Mouse (Mus musculus): Measurements from ENCODE around the gene Clspn. TPM values are rescaled to one million over a fixed set of nuclear protein-coding genes. Genes with fewer than 3 reads are reported as not detected.
A peak's percentile ranks its signal among the peaks of the same experiment; 100 is the strongest.

Clspn gene
- polyA plus RNA-seq, 2 experiments: 25.4 to 38.5 TPM

GRCm38 (mm10) chr4:126627021-126627681, 70.4 kb downstream of the Clspn start:
- WGBS (ENCODE audit: insufficient replicate concordance): 5% methylated on average over 23 of the region's 23 CpGs
- DNase-seq (ENCODE audit: low read depth in 3 of 3, low spot score in 3 of 3): no peak
- H3K4me3 ChIP-seq (ENCODE audit: insufficient read depth in 1 of 2, low read depth in 2 of 2, low read length in 2 of 2): peak overlapping the region in 1 of 2 experiments; percentile 30; a peak in 1 of 4 replicates

GRCm38 (mm10) chr4:126631922-126632321, 75.2 kb downstream of the Clspn start:
- no peak for ATAC-seq (ENCODE audit: insufficient read depth)
- no peak for TF ChIP-seq CTCF (IDR thresholded peaks at IDR 0.05; ENCODE audit: low read depth)
- no peak for TF ChIP-seq EP300 (IDR thresholded peaks at IDR 0.05; ENCODE audit: low read depth)
- no peak overlapping the region for H3K4me3 ChIP-seq (ENCODE audit: insufficient read depth in 1 of 2, low read depth in 2 of 2, low read length in 2 of 2)
- no peak overlapping the region for H3K27ac ChIP-seq
- no peaks in the 10 kb centered on the region for H3K27me3 ChIP-seq (ENCODE audit: control insufficient read depth, insufficient read depth, low read length)
- no peak overlapping the region for H3K9ac ChIP-seq (replicated peaks)
- no peak overlapping the region for H3K4me2 ChIP-seq (ENCODE audit: low read depth)
- WGBS (ENCODE audit: insufficient replicate concordance): 39% methylated on average over 2 of the region's 2 CpGs
- H3K9me3 ChIP-seq (ENCODE audit: control insufficient read depth, low read length): no peaks in the 10 kb centered on the region
- H3K4me1 ChIP-seq (replicated peaks; ENCODE audit: control insufficient read depth in 2 of 2, insufficient read depth in 2 of 2, low read length in 1 of 2): no peaks in the 10 kb centered on the region
- DNase-seq (ENCODE audit: low read depth in 3 of 3, low spot score in 3 of 3): no peak
- no peaks in the 10 kb centered on the region for H3K36me3 ChIP-seq (replicated peaks; ENCODE audit: control insufficient read depth, insufficient read depth, low read depth)

More at GRCm38 (mm10) chr4:126627021-126627681, 70.4 kb downstream of the Clspn start:
- no peaks in the 10 kb centered on the region for H3K36me3 ChIP-seq (replicated peaks; ENCODE audit: control insufficient read depth, insufficient read depth, low read depth)
- no peak overlapping the region for H3K9ac ChIP-seq (replicated peaks)
- no peak overlapping the region for H3K27ac ChIP-seq
- H3K27me3 ChIP-seq (ENCODE audit: control insufficient read depth, insufficient read depth, low read length): no peaks in the 10 kb centered on the region; the same call in 1 of the 2 replicates
- peak overlapping the region; percentile 28; the same call in 1 of the 2 replicates for H3K4me2 ChIP-seq (ENCODE audit: low read depth)
- TF ChIP-seq CTCF (IDR thresholded peaks at IDR 0.05; ENCODE audit: low read depth) (peak; percentile 32), EP300 (IDR thresholded peaks at IDR 0.05; ENCODE audit: low read depth) (no peak)
- no peaks in the 10 kb centered on the region for H3K4me1 ChIP-seq (replicated peaks; ENCODE audit: control insufficient read depth in 2 of 2, insufficient read depth in 2 of 2, low read length in 1 of 2)
- no peak for ATAC-seq (ENCODE audit: insufficient read depth)
- no peaks in the 10 kb centered on the region for H3K9me3 ChIP-seq (ENCODE audit: control insufficient read depth, low read length)

DNA sequence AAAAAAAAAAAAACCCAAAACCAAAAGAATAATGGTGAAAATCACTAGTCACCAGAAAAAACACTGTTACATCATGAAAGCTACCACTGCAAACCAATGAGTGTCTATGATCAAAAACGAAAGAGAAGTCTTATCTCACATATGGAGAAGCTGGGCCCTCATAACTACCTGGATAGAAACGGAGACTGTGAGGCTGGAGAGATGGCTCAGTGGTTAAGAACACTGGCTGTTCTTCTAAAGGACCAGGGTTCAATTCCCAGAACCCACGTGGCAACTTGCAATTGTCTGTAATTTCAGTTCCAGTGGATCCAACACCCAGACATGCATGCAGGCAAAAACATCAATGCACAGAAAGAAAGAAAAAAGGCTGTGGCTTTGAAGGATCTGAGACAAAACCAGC, 75.9 kb downstream of the Clspn start:
- no peak overlapping the region for H3K4me3 ChIP-seq (ENCODE audit: insufficient read depth in 1 of 2, low read depth in 2 of 2, low read length in 2 of 2)
- 47% methylated on average over 3 of the region's 3 CpGs for WGBS (ENCODE audit: insufficient replicate concordance)
- H3K4me1 ChIP-seq (replicated peaks; ENCODE audit: control insufficient read depth in 2 of 2, insufficient read depth in 2 of 2, low read length in 1 of 2): no peaks in the 10 kb centered on the region
- DNase-seq (ENCODE audit: low read depth in 3 of 3, low spot score in 3 of 3): no peak
- H3K9me3 ChIP-seq (ENCODE audit: control insufficient read depth, low read length): no peaks in the 10 kb centered on the region
- H3K27me3 ChIP-seq (ENCODE audit: control insufficient read depth, insufficient read depth, low read length): no peaks in the 10 kb centered on the region
- no peaks in the 10 kb centered on the region for H3K36me3 ChIP-seq (replicated peaks; ENCODE audit: control insufficient read depth, insufficient read depth, low read depth)
- no peak for TF ChIP-seq EP300 (IDR thresholded peaks at IDR 0.05; ENCODE audit: low read depth)
- no peak for TF ChIP-seq CTCF (IDR thresholded peaks at IDR 0.05; ENCODE audit: low read depth)
- no peak overlapping the region for H3K27ac ChIP-seq
- ATAC-seq (ENCODE audit: insufficient read depth): no peak
- no peak overlapping the region for H3K9ac ChIP-seq (replicated peaks)
- no peak overlapping the region for H3K4me2 ChIP-seq (ENCODE audit: low read depth)

DNA sequence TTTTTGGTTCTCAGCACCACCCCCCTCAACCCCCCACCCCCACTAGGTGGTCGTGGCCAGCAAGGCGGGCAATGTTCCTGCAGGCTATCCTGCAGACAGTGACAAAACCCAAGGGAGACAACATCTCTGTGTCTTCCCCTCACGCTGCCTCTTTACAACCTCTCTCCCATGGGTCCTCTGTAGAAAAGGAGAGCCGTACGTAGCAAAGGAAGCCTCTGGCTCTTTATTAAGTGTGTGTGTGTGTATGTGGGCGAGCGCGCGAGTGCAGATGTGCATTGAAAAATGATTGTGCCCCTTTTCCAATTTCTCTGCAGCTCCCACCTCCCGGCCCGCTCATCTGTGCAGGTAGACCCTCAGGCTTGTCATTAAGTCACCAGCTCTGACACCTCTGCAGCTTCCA, 79.6 kb downstream of the Clspn start:
- H3K4me1 ChIP-seq (replicated peaks; ENCODE audit: control insufficient read depth in 2 of 2, insufficient read depth in 2 of 2, low read length in 1 of 2): no peaks in the 10 kb centered on the region
- no peak overlapping the region for H3K9ac ChIP-seq (replicated peaks)
- no peak overlapping the region for H3K27ac ChIP-seq
- H3K4me3 ChIP-seq (ENCODE audit: insufficient read depth in 1 of 2, low read depth in 2 of 2, low read length in 2 of 2): no peak overlapping the region
- H3K36me3 ChIP-seq (replicated peaks; ENCODE audit: control insufficient read depth, insufficient read depth, low read depth): no peaks in the 10 kb centered on the region
- ATAC-seq (ENCODE audit: insufficient read depth): no peak
- H3K27me3 ChIP-seq (ENCODE audit: control insufficient read depth, insufficient read depth, low read length): peaks cover 3% of the 10 kb centered on the region
- no peak overlapping the region for H3K4me2 ChIP-seq (ENCODE audit: low read depth)
- H3K9me3 ChIP-seq (ENCODE audit: control insufficient read depth, low read length): no peaks in the 10 kb centered on the region
- WGBS (ENCODE audit: insufficient replicate concordance): 32% methylated on average over 11 of the region's 11 CpGs
- DNase-seq (ENCODE audit: low read depth in 3 of 3, low spot score in 3 of 3): no peak
- TF ChIP-seq CTCF (IDR thresholded peaks at IDR 0.05; ENCODE audit: low read depth) (no peak), EP300 (IDR thresholded peaks at IDR 0.05; ENCODE audit: low read depth) (no peak)

- no peaks in the 10 kb centered on the region for H3K36me3 ChIP-seq (replicated peaks; ENCODE audit: control insufficient read depth, insufficient read depth, low read depth)
- WGBS (ENCODE audit: insufficient replicate concordance): 50% methylated on average over 4 of the region's 4 CpGs
- no peaks in the 10 kb centered on the region for H3K9me3 ChIP-seq (ENCODE audit: control insufficient read depth, low read length)
- no peak overlapping the region for H3K4me3 ChIP-seq (ENCODE audit: insufficient read depth in 1 of 2, low read depth in 2 of 2, low read length in 2 of 2)
- no peak overlapping the region for H3K9ac ChIP-seq (replicated peaks)
- no peak overlapping the region for H3K27ac ChIP-seq
- ATAC-seq (ENCODE audit: insufficient read depth) (no peak), DNase-seq (ENCODE audit: low read depth in 3 of 3, low spot score in 3 of 3) (no peak)
- no peak overlapping the region for H3K4me2 ChIP-seq (ENCODE audit: low read depth)
- TF ChIP-seq CTCF (IDR thresholded peaks at IDR 0.05; ENCODE audit: low read depth): no peak
- no peak for TF ChIP-seq EP300 (IDR thresholded peaks at IDR 0.05; ENCODE audit: low read depth)
- H3K27me3 ChIP-seq (ENCODE audit: control insufficient read depth, insufficient read depth, low read length): peaks cover 3% of the 10 kb centered on the region
- no peaks in the 10 kb centered on the region for H3K4me1 ChIP-seq (replicated peaks; ENCODE audit: control insufficient read depth in 2 of 2, insufficient read depth in 2 of 2, low read length in 1 of 2)
These were observed 80.7 kb downstream of the Clspn start for GRCm38 (mm10) chr4:126637446-126637845.

Measured in liver, embryonic 14.5 days (tissue).